Mouse (Mus musculus) kidney, adult 2 months (tissue): ENCODE data around the gene Ubtd2. TPM values are rescaled to one million over a fixed set of nuclear protein-coding genes. Genes with fewer than 3 reads are reported as not detected.

Experiments used
- DNase-seq: peaks from one replicate; pipeline ENCODE4 v3.0.0; 2021
- H3K27ac ChIP-seq: fragments of 200-500 bp; 2 replicates; pipeline ENCODE4 v1.5.1; 2012; ENCODE audit warnings: low read depth, low read length, control low read depth, inconsistent platforms; ENCODE audit not compliant: insufficient read depth
- H3K27me3 ChIP-seq: fragments of 200-500 bp; replicated peaks from 2 replicates; pipeline ENCODE4 v1.6.1; 2012; ENCODE audit warnings: mild to moderate bottlenecking, moderate library complexity, low read length, inconsistent platforms; ENCODE audit not compliant: control insufficient read depth, insufficient read depth
- H3K36me3 ChIP-seq: fragments of 200-500 bp; 2 replicates; pipeline ENCODE4 v1.6.1; 2012; ENCODE audit warnings: mild to moderate bottlenecking, moderate library complexity, low read length, inconsistent platforms; ENCODE audit not compliant: control insufficient read depth, insufficient read depth
- H3K4me1 ChIP-seq: fragments of 200-500 bp; 2 replicates; pipeline ENCODE4 v1.6.1; 2011; ENCODE audit warnings: low read length; ENCODE audit not compliant: control insufficient read depth, insufficient read depth
- H3K4me3 ChIP-seq: fragments of 200-500 bp; 2 replicates; pipeline ENCODE4 v1.5.1; 2011; ENCODE audit warnings: mild to moderate bottlenecking, low read depth, low read length, control low read depth; ENCODE audit not compliant: insufficient read depth
- CTCF ChIP-seq: fragments of 200-500 bp; conservative IDR thresholded peaks from 2 replicates; pipeline ENCODE4 v1.5.1; 2011; ENCODE audit warnings: low read depth, mild to moderate bottlenecking, control low read depth, low read length, moderate library complexity, mixed read lengths; ENCODE audit not compliant: insufficient read depth, insufficient read length
- POLR2A ChIP-seq: fragments of 200-500 bp; IDR thresholded peaks from one replicate; pipeline ENCODE4 v1.6.1; 2011; ENCODE audit warnings: low read depth, low read length, control low read depth
- whole genome bisulfite sequencing: fragments of 180-500 bp; shearing (Covaris S2); methylation state at CpG from one replicate; pipeline ENCODE4 v1.1.7; 2018; 5-methylcytosine and 5-hydroxymethylcytosine counted together
- polyA plus RNA-seq: library from polyadenylated mRNA; depleted of rRNA; stranded (reverse); fragments of >200 nt; gene quantifications from 2 replicates; pipeline ENCODE4 v1.2.3, GENCODE M21; 2012

The Ubtd2 gene
- polyA plus RNA-seq, 1 experiment: 4.6 TPM

- Histone ChIP-seq H3K27ac (no peak overlapping the region), H3K4me3 (no peak overlapping the region), H3K27me3 (no peaks in the 10 kb centered on the region), H3K36me3 (no peaks in the 10 kb centered on the region), H3K4me1 (peaks cover 6% of the 10 kb centered on the region; the same call in 1 of the 2 replicates)
- DNase-seq: no peak
- WGBS: 51% methylated on average over 12 of the region's 12 CpGs
- TF ChIP-seq CTCF: no peak
- TF ChIP-seq POLR2A: no peak
Measured at GRCm38 (mm10) chr11:32545605-32546004, 90.4 kb downstream of the Ubtd2 start.

DNA sequence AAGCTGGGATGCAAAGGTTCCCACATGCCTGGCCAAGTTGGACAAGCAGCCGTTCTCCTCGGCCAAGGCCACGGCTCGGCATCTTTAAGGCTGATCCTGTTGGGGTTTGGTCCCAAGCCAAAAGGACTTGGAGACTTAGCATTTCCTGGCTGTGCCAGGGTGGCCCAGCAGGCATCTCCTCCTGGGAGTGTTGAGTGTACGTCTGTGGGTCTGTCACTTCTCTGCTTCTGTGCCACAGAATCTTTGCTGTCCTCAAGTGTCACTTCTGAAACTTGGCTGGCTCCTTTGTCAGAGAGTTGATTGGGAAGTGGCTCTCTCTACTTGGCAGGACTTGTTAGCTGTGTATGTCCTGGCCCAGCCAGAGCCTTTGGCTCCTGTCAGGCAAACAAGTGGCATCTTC lies 91.3 kb downstream of the Ubtd2 start:
- no peaks in the 10 kb centered on the region for H3K36me3 ChIP-seq
- H3K27me3 ChIP-seq: no peaks in the 10 kb centered on the region
- H3K27ac ChIP-seq: no peak overlapping the region
- WGBS: 41% methylated on average over 5 of the region's 5 CpGs
- TF ChIP-seq POLR2A (no peak), CTCF (no peak)
- peaks cover 6% of the 10 kb centered on the region; the same call in 1 of the 2 replicates for H3K4me1 ChIP-seq
- H3K4me3 ChIP-seq: no peak overlapping the region
- DNase-seq: peak; percentile 48

DNA sequence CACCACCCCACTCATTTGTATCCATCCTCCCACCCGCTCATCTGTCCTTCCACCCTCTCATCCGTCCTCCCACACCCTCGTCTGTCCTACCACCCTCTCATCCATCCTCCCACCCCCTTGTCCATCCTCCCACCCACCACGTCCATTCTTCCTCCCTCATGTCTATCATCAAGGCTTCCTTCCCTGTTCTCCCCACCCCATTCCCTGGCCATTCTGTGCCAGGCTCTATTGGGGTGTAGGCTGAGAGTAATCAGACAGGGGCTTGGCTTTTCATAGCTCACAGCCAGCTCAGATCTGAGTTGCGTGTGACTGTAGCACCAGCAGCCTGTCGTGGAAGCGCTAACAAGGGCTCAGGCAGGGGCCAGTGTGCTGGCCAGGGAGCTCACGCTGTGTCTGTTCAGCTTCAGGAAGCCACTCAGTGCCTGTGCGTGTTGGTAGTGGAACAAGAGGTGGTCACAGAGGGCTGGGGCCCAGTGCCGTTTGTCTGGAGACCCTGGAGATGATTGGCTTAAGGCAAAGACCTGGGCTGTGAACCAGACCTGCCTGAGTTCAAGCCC lies 92.3 kb downstream of the Ubtd2 start:
- no peak for DNase-seq
- Histone ChIP-seq H3K27ac (no peak overlapping the region), H3K4me1 (peaks cover 6% of the 10 kb centered on the region; the same call in 1 of the 2 replicates), H3K27me3 (no peaks in the 10 kb centered on the region), H3K36me3 (no peaks in the 10 kb centered on the region), H3K4me3 (no peak overlapping the region)
- WGBS: 81% methylated on average over 10 of the region's 10 CpGs
- TF ChIP-seq CTCF: no peak
- no peak for TF ChIP-seq POLR2A

DNA sequence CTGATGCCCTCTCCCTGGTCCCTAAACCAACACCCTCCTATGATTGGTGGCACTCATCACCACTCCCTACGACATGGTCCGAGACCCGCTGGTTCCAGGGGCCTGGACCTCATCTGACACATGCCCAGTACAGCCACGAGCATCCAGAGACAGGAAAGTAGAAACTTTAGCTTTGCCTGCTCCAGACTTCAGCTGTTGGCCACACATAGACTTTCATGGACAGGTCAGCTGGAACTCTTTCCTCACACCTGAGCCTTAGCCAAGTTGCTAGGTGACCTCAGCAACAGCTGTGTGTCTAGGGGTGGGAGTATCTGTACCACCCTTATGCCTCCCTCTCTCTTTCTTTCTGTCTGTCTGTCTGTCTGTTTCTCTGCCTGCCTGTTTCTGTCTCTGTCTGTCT lies 93.1 kb downstream of the Ubtd2 start:
- WGBS: 82% methylated on average over 4 of the region's 4 CpGs
- DNase-seq: no peak
- TF ChIP-seq CTCF (no peak), POLR2A (no peak)
- H3K36me3 ChIP-seq: no peaks in the 10 kb centered on the region
- peaks cover 6% of the 10 kb centered on the region for H3K4me1 ChIP-seq
- H3K27ac ChIP-seq: no peak overlapping the region
- H3K27me3 ChIP-seq: no peaks in the 10 kb centered on the region
- H3K4me3 ChIP-seq: no peak overlapping the region

GRCm38 (mm10) chr11:32549236-32549635 lies 94.1 kb downstream of the Ubtd2 start:
- H3K27ac ChIP-seq: no peak overlapping the region
- H3K36me3 ChIP-seq: no peaks in the 10 kb centered on the region
- H3K27me3 ChIP-seq: no peaks in the 10 kb centered on the region
- peaks cover 6% of the 10 kb centered on the region for H3K4me1 ChIP-seq
- DNase-seq: no peak
- H3K4me3 ChIP-seq: no peak overlapping the region
- WGBS: 64% methylated on average over 6 of the region's 6 CpGs
- no peak for TF ChIP-seq POLR2A
- TF ChIP-seq CTCF: no peak

- no peaks in the 10 kb centered on the region for H3K27me3 ChIP-seq
- peaks cover 6% of the 10 kb centered on the region for H3K4me1 ChIP-seq
- no peaks in the 10 kb centered on the region for H3K36me3 ChIP-seq
- TF ChIP-seq CTCF: no peak
- TF ChIP-seq POLR2A: no peak
- peak; percentile 52 for DNase-seq
- no peak overlapping the region for H3K4me3 ChIP-seq
- H3K27ac ChIP-seq: no peak overlapping the region
- 61% methylated on average over 4 of the region's 4 CpGs for WGBS
Measured at GRCm38 (mm10) chr11:32550102-32550501, 94.9 kb downstream of the Ubtd2 start.

GRCm38 (mm10) chr11:32551056-32551455 lies 95.9 kb downstream of the Ubtd2 start:
- H3K36me3 ChIP-seq: no peaks in the 10 kb centered on the region
- 90% methylated on average over 4 of the region's 4 CpGs for whole genome bisulfite sequencing
- H3K4me1 ChIP-seq: peaks cover 6% of the 10 kb centered on the region
- H3K27ac ChIP-seq: no peak overlapping the region
- no peak overlapping the region for H3K4me3 ChIP-seq
- no peak for DNase-seq
- TF ChIP-seq POLR2A (no peak), CTCF (no peak)
- no peaks in the 10 kb centered on the region for H3K27me3 ChIP-seq
